Mouse (Mus musculus) heart, embryonic 12.5 days (tissue): ENCODE measurements at regions not wholly inside any gene's neighbourhood (a gene's known extent, or its start where the extent isn't known, plus 50 kb on each side); places are given as distances from the start of the nearest gene placed in this dataset.
"Not testable (repeated sequence)": the region's sequence is repeated elsewhere in the genome, so short reads cannot be mapped to it uniquely, and the experiment has no call there.

Experiments used
- ATAC-seq: fragments of 200-750 bp; cut with Nextera tagmentation; 2 replicates; pipeline ENCODE4 v1.8.0; 2017; ENCODE audit warnings: moderate TSS enrichment, moderate library complexity; ENCODE audit not compliant: insufficient number of reproducible peaks, low FRiP score
- H3K27ac ChIP-seq: fragments of 300-500 bp; sonication (generic); 2 replicates; pipeline ENCODE4 v1.5.1; 2016; ENCODE audit warnings: mild to moderate bottlenecking, moderate library complexity; ENCODE audit not compliant: poor library complexity, severe bottlenecking
- H3K27me3 ChIP-seq: fragments of 300-500 bp; sonication (generic); replicated peaks from 2 replicates; pipeline ENCODE4 v1.6.1; 2016; ENCODE audit warnings: mild to moderate bottlenecking, moderate library complexity
- H3K36me3 ChIP-seq: fragments of 300-500 bp; sonication (generic); 2 replicates; pipeline ENCODE4 v1.6.1; 2016; ENCODE audit warnings: mild to moderate bottlenecking, moderate library complexity
- H3K4me1 ChIP-seq: fragments of 300-500 bp; sonication (generic); replicated peaks from 2 replicates; pipeline ENCODE4 v1.6.1; 2016; ENCODE audit warnings: mild to moderate bottlenecking
- H3K4me2 ChIP-seq: fragments of 300-500 bp; sonication (generic); 2 replicates; pipeline ENCODE4 v1.6.1; 2016; ENCODE audit warnings: mild to moderate bottlenecking, moderate library complexity
- H3K4me3 ChIP-seq: fragments of 300-500 bp; sonication (generic); 2 replicates; pipeline ENCODE4 v1.5.1; 2016; ENCODE audit warnings: mild to moderate bottlenecking
- H3K9ac ChIP-seq: fragments of 300-500 bp; sonication (generic); 2 replicates; pipeline ENCODE4 v1.6.1; 2016; ENCODE audit warnings: mild to moderate bottlenecking, moderate library complexity
- H3K9me3 ChIP-seq: fragments of 300-500 bp; sonication (generic); replicated peaks from 2 replicates; pipeline ENCODE4 v1.6.1; 2016; ENCODE audit warnings: mild to moderate bottlenecking, moderate library complexity
- WGBS: fragments of 180-500 bp; shearing (Covaris S2); methylation state at CpG from one replicate; pipeline ENCODE4 v1.1.7; 2016; 5-methylcytosine and 5-hydroxymethylcytosine counted together

DNA sequence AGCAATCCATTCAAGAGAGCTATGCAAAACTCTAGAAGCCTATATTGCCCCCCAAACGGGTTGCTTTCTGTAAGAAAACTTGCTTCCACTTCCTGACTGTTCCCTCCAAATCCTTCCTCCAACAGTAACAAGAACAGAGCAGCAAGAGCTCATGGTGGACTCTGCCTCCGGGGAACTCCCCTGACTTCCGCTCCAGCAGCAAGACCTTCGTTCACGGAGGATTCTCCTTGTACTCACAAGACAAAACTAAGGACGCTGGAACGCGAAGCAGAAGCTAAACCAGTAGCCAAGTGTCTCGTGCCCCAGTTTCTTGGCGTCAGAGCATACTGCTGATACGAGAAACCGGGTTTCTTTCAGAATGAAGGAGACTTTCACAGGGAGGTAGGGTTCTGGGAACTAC, 50.7 kb downstream of the H2al2a start:
- H3K27ac ChIP-seq, result no peak overlapping the region
- no peaks in the 10 kb centered on the region for H3K9me3 ChIP-seq
- H3K9ac ChIP-seq, result no peak overlapping the region
- no peaks in the 10 kb centered on the region for H3K36me3 ChIP-seq
- H3K27me3 ChIP-seq, result no peaks in the 10 kb centered on the region
- 66% methylated on average over 12 of the region's 12 CpGs for WGBS
- H3K4me2 ChIP-seq, result no peak overlapping the region
- H3K4me1 ChIP-seq, result no peaks in the 10 kb centered on the region
- H3K4me3 ChIP-seq, result no peak overlapping the region
- no peak for ATAC-seq

GRCm38 (mm10) chr2:17945369-17945915, 51.3 kb downstream of the H2al2a start:
- H3K4me1 ChIP-seq, result no peaks in the 10 kb centered on the region
- WGBS, result 79% methylated on average over 7 of the region's 7 CpGs
- no peak for ATAC-seq
- H3K4me3 ChIP-seq, result no peak overlapping the region
- no peaks in the 10 kb centered on the region for H3K9me3 ChIP-seq
- H3K36me3 ChIP-seq, result no peaks in the 10 kb centered on the region
- no peak overlapping the region for H3K27ac ChIP-seq
- H3K9ac ChIP-seq, result no peak overlapping the region
- no peaks in the 10 kb centered on the region for H3K27me3 ChIP-seq
- H3K4me2 ChIP-seq, result no peak overlapping the region

DNA sequence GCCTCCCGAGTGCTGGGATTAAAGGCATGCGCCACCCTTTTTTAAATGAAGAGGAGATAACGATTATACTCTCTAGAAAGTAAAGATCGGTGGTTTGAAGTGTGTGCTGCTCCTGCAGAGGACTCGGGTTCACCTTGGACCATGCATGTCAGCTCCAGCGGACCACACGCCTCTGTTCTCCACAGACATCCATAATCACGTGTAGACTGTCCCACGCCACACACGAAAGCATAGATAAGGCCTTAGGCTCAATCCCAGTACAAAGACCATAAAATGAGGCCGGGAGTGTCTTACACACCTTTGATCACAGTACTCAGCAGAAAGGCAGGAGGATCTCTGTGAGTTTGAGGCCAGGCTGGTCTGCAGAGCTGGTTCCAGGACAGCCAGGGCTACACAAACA, 53.3 kb downstream of the H2al2a start:
- Histone ChIP-seq H3K9ac (no peak overlapping the region), H3K27ac (no peak overlapping the region), H3K4me3 (no peak overlapping the region), H3K36me3 (no peaks in the 10 kb centered on the region), H3K9me3 (no peaks in the 10 kb centered on the region), H3K27me3 (no peaks in the 10 kb centered on the region), H3K4me1 (0 out of 2 replicates have a peak, but pooled peaks cover 2% of the 10 kb centered on the region), H3K4me2 (no peak overlapping the region)
- ATAC-seq, result no peak
- WGBS, result 89% methylated on average over 11 of the region's 11 CpGs

DNA sequence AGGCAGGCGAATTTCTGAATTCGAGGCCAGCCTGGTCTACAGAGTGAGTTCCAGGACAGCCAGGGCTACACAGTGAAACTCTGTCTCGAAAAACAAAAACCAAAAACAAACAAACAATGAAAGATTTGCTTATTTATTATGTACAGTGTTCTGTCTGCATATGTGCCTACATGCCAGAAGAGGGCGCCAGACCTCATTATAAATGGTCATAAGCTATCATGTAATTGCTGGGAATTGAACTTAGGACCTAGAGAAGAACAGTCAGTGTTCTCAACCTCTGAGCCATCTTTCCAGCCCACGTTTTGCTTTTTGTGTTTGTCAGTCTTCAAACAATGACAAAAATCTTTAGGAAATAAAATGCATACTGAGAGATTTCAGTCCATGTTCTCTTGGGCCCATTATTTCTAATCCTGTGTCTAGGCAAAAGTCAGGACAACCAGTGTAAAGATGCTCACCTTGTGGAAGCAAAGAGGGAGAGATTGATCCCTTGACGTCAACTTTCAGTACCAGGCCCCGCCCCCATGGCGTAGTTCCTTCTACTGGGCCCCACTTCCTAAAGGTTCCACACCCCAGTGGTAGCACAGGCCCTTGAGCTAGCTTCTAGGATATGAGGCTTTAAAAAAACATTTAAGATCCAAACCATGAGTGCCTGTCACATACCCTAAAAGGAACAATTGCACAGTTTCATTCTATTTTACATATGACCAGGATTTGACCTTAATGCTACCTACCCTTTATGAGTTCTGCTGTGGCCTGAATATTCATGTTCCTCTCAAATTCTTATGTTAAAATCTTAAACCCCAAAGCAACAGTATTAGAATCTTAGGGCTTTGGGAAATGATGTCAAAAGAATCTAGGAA, 54.0 kb downstream of the H2al2a start:
- 0 out of 2 replicates have a peak, but pooled peaks cover 2% of the 10 kb centered on the region for H3K4me1 ChIP-seq
- H3K27ac ChIP-seq, result no peak overlapping the region
- H3K27me3 ChIP-seq, result no peaks in the 10 kb centered on the region
- H3K9me3 ChIP-seq, result no peaks in the 10 kb centered on the region
- ATAC-seq, result no peak
- no peak overlapping the region for H3K4me3 ChIP-seq
- no peak overlapping the region for H3K4me2 ChIP-seq
- H3K9ac ChIP-seq, result no peak overlapping the region
- 71% methylated on average over 8 of the region's 8 CpGs for WGBS
- no peaks in the 10 kb centered on the region for H3K36me3 ChIP-seq

GRCm38 (mm10) chr2:17941921-17942320, 54.8 kb downstream of the H2al2a start:
- no peak overlapping the region for H3K9ac ChIP-seq
- H3K27me3 ChIP-seq, result no peaks in the 10 kb centered on the region
- H3K9me3 ChIP-seq, result no peaks in the 10 kb centered on the region
- no peak overlapping the region for H3K4me2 ChIP-seq
- 87% methylated on average over 6 of the region's 6 CpGs for WGBS
- H3K4me3 ChIP-seq, result no peak overlapping the region
- H3K36me3 ChIP-seq, result no peaks in the 10 kb centered on the region
- no peak overlapping the region for H3K27ac ChIP-seq
- no peak for ATAC-seq
- H3K4me1 ChIP-seq, result 0 out of 2 replicates have a peak, but pooled peaks cover 2% of the 10 kb centered on the region

- not testable (repeated sequence) for H3K4me3 ChIP-seq, H3K27me3 ChIP-seq, H3K4me2 ChIP-seq, H3K9ac ChIP-seq, H3K4me1 ChIP-seq, H3K27ac ChIP-seq, H3K9me3 ChIP-seq, H3K36me3 ChIP-seq
- peak; percentile 58; the same call in 1 of the 2 replicates for ATAC-seq
- 65% methylated on average over 14 of the region's 16 CpGs for WGBS
Measured at GRCm38 (mm10) chr2:17939857-17940848, 56.6 kb downstream of the H2al2a start.

DNA sequence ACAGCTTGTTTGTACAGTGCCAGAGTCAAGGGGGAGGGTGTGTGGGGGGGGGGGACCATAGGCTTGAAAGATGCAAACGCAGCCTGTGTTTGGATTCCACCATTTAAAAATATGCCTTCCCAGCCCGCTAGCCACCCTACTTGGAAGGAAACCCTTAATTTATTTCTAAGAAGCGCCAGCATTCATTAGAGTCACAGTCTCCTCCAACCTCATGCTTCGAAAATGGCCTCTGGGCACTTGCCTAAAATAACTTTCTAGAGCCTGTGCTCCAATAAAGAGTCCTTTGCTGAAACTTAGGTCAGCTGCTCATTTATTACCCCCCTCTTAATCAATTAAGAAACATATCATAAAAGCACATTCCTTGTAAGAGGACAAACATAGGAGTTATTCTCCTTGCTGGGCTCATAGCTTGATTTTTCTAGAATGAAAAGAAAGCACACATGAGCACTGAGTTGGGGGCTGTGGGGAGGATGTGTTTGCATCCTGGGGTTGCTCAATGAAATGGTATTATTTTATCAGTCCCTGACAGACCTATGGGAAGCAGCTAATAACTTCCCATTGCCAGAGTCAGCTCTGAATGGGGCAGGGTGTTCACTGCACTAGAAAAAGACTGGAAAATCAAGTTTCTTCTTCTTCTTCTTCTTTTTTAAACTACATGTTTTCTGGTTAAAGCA, 57.4 kb downstream of the H2al2a start:
- WGBS, result 76% methylated on average over 4 of the region's 4 CpGs
- Histone ChIP-seq H3K4me2 (no peak overlapping the region), H3K27me3 (no peaks in the 10 kb centered on the region), H3K36me3 (no peaks in the 10 kb centered on the region), H3K9me3 (peaks cover 6% of the 10 kb centered on the region; the same call in 1 of the 2 replicates), H3K9ac (no peak overlapping the region), H3K4me1 (0 out of 2 replicates have a peak, but pooled peaks cover 5% of the 10 kb centered on the region), H3K27ac (no peak overlapping the region), H3K4me3 (no peak overlapping the region)
- ATAC-seq, result no peak

DNA sequence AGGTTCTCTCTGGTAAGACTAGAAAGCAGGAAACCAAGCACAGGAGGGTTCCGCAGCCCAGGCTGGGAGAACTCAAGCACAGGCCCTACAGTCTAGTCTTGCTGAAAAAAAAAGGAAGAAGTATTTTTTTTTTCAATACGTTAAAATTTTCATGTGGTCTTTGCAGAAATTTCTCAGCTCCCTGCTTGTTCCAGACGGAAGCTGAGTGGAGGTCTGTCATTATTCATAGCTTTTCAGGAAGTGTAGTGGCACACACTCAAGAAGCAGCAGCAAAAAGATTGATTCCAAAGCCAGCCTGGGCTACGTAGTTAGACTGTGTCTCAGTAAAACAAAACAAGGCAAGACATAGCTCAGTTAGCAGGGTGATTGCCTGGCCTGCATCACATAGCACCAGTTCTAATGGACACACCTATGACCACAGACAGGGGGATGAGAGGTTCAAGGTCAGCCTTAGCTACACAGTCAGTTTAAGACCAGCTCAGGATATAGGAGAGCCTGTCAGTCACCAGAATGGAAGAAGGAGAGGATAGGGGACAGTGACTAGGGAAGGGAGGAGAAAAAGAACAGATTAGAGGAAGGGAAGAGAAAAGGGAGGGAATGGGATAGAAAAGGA, 60.1 kb downstream of the H2al2a start:
- Histone ChIP-seq H3K4me3 (no peak overlapping the region), H3K27me3 (no peaks in the 10 kb centered on the region), H3K9ac (no peak overlapping the region), H3K9me3 (peaks cover 6% of the 10 kb centered on the region; the same call in 1 of the 2 replicates), H3K27ac (no peak overlapping the region), H3K4me2 (no peak overlapping the region), H3K36me3 (no peaks in the 10 kb centered on the region), H3K4me1 (peaks cover 24% of the 10 kb centered on the region)
- 73% methylated on average over 4 of the region's 4 CpGs for WGBS
- no peak for ATAC-seq

DNA sequence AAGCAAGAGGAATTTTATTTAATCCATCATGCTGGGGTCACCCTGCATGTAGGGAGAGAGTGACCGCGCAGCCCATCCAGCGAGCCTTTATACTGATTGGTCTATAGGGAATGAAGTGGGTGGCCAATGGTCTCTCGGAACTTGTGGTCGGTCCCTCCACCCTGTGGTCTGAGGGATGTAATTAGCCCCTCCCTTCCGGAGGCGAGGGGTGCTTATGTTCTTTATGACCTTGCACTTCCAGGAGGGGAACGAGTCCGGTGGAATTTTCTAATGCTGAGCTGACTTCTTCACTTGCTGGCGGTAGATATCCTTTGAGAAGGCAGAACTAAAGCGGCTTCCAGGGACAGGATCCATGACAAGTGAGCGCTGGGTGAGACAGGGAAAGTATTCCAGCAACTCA, 60.8 kb downstream of the H2al2a start:
- no peak for ATAC-seq
- H3K36me3 ChIP-seq, result no peaks in the 10 kb centered on the region
- H3K9me3 ChIP-seq, result peaks cover 6% of the 10 kb centered on the region; the same call in 1 of the 2 replicates
- H3K4me2 ChIP-seq, result no peak overlapping the region
- H3K9ac ChIP-seq, result no peak overlapping the region
- H3K27me3 ChIP-seq, result no peaks in the 10 kb centered on the region
- no peak overlapping the region for H3K4me3 ChIP-seq
- peaks cover 32% of the 10 kb centered on the region for H3K4me1 ChIP-seq
- WGBS, result 67% methylated on average over 12 of the region's 12 CpGs
- no peak overlapping the region for H3K27ac ChIP-seq

DNA sequence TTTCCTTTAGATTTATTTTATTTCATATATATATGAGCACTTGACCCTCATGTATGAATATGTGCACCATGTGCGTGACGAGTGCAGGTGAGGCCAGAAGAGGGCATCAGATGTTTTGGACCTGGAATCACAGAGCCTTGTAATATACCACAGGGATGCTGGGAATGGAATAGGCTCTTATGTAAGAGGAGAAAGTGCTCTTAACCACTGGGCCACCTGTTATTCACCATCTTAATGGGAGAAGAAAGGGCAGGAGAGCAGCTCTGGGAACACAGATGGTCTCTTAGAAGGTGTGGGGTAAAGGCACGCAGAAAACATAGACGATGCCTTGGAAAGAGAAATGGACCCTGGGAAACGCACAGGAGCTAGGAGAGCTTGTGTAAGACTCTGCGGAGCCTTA, 61.3 kb downstream of the H2al2a start:
- H3K9ac ChIP-seq, result no peak overlapping the region
- no peaks in the 10 kb centered on the region for H3K27me3 ChIP-seq
- no peak overlapping the region for H3K4me3 ChIP-seq
- WGBS, result 97% methylated on average over 6 of the region's 6 CpGs
- peaks cover 35% of the 10 kb centered on the region for H3K4me1 ChIP-seq
- H3K9me3 ChIP-seq, result peaks cover 6% of the 10 kb centered on the region; the same call in 1 of the 2 replicates
- no peak for ATAC-seq
- no peak overlapping the region for H3K27ac ChIP-seq
- H3K4me2 ChIP-seq, result no peak overlapping the region
- no peaks in the 10 kb centered on the region for H3K36me3 ChIP-seq
